Mouse (Mus musculus) testis, postnatal 10 days (tissue): ENCODE data around the gene Gm17019.
"Not testable (repeated sequence)": the region's sequence is repeated elsewhere in the genome, so short reads cannot be mapped to it uniquely, and the experiment has no call there.

Experiments
- DNase-seq: peaks from one replicate; pipeline ENCODE4 v3.0.0; 2021; ENCODE audit warnings: low spot score

Gm17019 gene

DNA sequence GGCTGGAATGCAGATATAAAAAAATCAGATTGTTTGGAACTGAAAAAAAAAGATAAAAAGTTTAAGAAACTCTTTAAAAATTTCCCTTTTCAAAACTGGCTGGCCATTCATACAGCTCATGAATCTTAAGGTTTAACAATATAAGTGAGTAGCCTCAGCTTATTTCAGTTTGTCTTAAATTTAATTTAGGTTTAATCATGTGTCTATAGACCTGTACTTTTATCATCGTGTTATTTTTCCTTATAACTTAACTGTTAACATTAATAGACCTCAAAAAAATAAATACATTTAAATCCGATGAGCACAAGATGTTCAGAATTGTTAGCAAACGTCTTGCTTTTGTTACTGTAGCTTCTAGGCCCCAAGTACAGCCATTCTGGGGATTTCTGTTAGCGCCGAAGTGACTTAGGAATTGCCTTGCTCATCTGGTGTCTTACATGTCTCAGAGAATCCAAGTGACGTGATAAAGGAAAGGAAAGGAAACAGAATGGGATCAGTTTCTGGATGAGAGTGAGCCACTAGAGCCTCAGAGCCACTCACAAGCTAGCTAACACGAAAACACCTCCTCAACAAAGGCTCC lies 36.0 kb downstream of the Gm17019 start:
- not testable (repeated sequence) for DNase-seq

DNA sequence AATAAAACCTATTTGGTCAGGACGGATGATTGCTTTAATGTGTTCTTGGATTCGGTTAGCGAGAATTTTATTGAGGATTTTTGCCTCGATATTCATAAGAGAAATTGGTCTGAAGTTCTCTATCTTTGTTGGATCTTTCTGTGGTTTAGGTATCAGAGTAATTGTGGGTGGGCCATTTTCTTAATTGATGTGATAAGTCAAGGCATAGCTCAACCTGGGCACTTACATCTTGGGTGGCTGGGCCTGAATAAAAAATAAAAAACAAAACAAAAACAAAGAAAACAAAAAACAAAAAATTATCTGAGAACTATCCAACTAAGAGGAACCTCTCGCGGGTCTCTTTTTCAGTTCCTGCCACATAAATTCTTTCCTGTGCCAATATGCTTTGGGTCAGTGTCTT lies 38.7 kb downstream of the Gm17019 start:
- DNase-seq: not testable (repeated sequence)

DNA sequence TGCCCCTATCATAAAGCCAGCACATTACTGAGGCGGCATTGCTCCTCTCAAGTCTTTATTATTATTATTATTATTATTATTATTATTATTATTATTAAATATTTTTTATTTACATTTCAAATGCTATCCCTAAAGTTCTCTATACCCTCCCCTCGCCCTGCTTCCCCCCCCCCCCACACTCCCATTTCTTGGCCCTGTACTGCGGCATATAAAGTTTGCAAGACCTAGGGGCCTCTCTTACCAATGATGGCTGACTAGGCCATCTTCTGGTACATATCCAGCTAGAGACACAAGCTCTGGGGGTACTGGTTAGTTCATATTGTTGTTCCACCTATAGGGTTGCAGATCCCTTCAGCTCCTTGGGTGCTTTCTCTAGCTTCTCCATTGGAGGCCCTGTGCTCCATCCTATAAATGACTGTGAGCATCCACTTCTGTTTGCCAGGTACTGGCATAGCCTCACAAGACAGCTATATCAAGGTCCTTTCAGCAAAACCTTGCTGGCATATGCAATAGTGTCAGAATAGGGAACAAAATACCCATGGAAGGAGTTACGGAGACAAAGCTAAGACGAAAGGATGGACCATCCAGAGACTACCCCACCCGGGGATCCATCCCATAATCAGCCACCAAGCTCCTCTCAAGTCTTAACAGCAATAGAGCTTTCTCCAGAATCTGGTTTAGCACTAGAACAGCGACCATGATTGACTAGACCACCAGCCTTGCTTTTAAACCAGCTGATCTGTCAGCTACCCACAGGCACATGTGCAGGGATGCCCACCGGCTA lies 42.2 kb downstream of the Gm17019 start:
- DNase-seq: not testable (repeated sequence)

DNA sequence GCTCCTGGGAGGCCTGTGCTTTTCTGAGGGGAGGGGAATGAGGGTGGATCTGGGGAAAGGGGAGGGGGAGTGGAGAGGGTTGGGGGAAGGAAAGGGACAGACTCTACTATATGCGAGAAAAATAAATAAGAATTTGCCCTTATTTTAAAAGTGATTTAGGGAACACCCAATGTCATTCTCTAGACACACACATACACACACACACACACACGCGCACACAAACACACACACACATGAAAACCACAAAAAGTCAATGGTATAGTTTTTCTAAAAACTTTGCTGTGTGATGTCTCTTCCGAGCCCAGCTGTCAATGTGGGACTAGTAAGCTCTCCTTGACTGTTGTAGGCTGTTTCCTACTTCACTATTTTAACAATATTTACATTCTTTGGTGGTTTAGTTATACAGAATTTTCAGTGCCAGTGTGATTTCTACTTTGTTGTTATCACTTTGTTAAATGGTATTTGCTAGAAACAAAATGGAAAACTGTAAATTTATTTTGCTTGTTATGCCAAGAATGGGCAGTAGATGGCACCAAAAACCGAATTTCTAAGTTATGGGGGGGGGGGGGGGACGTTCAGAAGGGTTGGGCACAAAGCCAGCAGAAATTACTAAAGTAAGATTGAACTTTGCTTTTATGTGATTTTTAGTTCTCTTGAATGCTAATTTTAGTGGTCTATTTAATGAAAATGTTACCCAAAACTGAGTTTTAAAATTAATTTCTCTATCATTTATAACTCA lies 46.0 kb downstream of the Gm17019 start:
- not testable (repeated sequence) for DNase-seq
